Mouse (Mus musculus) adrenal gland, adult 2 months (tissue): ENCODE measurements around the gene Glce. TPM values are rescaled to one million over a fixed set of nuclear protein-coding genes. Genes with fewer than 3 reads are reported as not detected.

ENCODE experiments used
- DNase-seq: peaks from one replicate; pipeline ENCODE4 v3.0.0; 2021
- microRNA-seq, 2 experiments: library from miRNA; unstranded; fragments of <30 nt; microRNA quantifications; one replicate each; pipeline ENCODE4 v1.2.0; 2021
- polyA plus RNA-seq: library from polyadenylated mRNA; depleted of rRNA; stranded (reverse); fragments of >200 nt; gene quantifications from 2 replicates; pipeline ENCODE4 v1.2.3, GENCODE M21; 2012; rRNA removed
- total RNA-seq, 2 experiments: library from RNA; stranded (reverse); gene quantifications; 2 replicates each; pipeline ENCODE4 v1.2.3; 2021

The Glce gene
- total and polyA plus RNA-seq, 3 experiments, result 2.4 to 52.0 (median 31.2) TPM

DNA sequence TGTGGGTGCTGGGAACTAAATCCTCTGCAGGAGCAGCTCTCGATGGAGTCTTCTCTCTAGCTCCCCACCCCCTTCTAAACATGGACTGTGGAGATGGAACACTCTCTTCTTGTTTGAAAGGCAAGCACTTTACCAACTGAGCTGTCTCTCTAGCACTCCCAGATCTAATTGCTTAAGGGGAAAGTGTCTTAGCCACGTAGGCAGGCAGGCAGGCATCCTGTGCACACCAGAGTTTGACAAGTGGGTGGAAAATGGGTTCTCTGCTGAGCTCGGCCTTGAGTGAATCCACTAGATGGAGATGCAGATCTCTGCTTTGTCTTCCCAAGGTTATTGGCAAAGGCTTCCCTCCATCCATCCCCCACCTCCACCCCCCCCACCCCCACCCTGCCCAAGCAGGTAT is 94.4 kb downstream of the Glce start:
- DNase-seq, result no peak

DNA sequence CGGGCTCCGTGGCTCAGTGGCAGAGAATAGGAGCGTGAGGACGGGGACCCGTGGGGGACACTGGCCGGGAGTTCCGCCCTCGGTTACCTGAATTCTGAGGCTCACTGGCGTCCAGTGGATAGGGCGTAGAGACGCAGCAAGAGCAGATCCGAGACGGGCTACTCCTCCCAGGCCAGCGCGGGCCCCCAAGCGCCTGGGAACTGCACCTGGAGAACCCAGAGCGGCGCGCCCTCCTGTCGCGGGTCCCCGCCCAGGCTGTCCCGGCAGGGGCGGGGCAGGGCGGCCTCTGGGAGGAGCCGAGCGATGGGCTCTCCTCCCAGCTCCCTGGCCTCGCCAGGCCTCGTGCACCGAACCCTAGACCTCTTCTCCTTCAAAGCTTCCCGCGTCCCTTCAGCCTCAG is 95.9 kb downstream of the Glce start, which contains the start of gene Paqr5:
Paqr5 (minus strand) TSS at position 257 of the 400 bp plus-strand sequence.
- peak; percentile 80 for DNase-seq

DNA sequence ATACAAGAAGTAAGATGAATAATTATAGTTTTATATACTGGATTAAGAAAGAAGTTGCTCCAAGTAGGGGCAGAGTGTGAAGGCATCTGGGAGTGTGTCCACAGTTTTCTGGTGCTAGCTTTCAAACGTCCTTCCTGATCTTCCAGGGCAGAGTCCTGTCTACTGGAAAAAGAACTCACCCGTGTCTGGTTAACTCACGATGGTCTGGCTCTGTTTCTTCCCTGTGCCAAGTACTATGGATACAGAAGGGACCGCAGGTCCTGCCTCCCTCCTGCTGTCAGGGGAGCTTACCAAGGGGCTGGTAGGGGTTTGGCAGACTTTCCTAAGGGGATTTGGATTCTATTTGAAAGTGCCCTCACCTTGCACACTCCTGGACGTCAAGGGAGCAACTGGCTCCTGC is 97.4 kb downstream of the Glce start:
- DNase-seq, result no peak

DNA sequence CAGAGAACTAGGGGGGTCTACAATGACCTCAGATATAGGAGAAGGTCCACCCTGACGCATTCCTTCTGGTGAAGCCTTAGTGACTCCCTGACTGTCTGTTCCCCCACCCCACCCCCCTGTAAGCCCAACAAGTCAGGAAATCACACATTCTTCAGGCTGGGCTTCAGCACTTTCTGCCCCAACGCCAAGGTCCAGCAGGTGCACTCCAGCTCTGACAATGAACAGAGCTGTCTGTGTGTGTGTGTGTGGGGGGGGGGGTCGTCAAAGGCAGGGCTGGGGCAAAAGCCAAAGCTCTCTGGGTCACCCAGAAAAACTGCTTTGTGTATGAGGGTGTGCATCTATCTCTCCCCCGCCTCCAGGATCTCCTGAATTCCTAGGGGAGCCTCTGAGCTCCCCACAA is 98.6 kb downstream of the Glce start:
- DNase-seq, result no peak

DNA sequence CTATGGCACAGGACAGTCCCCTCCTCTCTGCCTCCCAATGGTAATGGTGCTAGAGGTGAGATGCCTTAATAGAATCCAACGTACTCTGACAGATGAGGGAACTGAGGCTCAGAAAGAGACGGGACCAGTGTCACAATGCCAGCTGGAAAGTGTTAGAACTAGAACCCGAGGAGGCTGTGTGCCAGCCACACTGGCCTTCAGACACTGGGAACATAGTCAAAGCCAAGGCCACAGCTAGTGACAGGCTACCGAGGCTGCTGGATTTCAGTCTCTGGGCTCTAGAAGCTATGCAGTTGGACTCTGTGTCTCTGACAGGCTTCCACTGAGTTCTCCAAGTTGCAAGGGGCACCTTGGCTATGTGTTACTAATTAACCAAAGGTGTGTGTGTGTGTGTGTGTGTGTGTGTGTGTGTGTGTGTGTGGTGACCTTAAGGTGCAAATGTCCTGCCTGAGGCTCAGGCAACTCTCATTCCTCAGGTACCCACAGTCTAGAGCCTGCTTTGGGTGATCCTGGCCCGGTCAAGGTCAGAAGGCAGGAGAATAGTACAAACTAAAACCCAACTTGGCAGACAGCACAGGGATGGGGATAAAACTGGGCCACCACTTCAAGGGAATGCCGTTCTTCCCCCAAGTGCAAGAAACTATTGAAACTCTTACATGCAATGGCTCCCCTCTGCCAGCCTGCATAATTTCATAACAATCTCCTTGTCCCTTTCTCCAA is 99.3 kb downstream of the Glce start:
- DNase-seq, result peak; percentile 82

DNA sequence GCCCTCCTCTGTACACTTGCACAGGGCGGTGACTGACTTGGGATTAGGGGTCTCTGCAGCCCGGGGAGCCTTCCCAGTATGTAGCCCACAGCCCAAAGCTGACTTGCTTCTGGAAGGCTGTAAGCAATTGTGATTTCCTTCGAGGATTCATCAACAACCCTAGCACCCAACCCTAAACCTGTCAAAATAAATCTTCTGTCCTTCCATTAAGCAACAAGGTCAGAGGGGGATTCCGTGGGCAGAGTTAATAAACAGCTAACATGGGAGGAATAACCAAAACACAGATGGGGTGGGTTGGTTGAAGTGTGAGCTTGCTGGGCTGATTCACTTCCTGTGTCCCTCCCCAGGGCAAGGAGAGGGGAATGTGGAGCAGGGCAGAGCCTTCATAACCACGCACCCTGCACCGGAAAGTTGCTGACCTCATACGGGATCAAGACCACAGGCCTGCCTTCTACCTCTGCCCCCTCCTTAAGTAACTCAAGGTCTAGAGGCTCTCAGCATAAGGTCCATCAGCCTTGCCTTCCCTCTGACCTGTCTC is 100.8 kb downstream of the Glce start:
- DNase-seq, result no peak

DNA sequence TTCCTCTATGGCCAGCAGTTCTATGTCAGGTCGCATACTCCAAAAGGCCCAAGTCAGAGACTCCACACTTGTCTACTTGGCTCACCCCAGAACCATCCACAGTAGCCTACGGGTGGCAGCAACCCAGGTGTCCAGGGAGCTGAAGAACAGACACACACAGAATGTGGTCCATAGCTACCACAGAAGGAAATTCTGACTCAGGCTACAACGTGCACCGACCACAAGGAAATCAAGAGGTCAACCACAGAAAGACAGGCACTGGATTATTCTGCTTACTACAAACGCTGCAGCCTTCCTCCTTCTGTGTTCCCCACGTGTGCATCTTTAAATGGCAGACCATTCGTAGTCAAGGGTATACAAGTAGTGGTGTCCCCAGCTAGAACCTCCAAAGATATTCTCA is 102.2 kb downstream of the Glce start:
- no peak for DNase-seq

DNA sequence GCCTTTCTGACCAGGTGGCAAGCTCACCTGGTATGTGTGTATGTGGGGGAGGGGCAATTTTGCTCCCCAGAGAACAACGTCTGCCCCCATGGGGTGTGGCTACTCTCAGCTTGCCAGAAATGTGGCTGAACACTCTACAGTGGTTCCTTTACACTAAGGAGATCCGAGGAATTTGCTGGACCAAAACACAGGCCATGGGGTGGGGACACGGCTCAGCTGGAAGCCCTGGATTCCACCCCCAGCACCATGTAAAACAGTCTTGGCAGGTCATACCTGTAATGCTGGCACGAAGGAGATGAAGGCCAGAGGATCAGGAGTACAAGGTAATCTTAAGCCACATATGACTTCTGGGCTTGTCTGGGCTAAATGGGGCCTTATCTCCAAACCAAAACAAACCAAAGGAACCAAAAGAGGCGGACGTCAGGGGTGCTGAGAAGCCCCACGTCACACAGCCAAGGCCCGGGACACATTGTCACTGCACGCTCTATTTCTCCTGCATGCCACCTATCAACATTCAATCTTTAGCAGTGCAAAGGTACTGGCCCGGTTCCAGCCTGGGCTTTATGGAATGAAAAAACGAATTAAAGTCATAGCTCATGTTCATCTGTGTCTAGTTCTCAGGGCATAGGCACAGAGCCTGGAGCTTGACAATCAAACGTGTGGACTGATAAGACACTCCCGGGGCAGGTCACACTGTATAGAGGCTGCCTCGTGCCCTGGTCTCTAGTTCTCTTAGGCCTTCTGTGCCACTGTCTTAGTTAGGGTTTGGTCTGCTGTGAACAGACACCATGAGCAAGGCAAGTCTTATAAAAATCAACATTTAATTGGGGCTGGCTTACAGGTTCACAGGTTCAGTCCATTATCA is 104.0 kb downstream of the Glce start:
- DNase-seq, result no peak

DNA sequence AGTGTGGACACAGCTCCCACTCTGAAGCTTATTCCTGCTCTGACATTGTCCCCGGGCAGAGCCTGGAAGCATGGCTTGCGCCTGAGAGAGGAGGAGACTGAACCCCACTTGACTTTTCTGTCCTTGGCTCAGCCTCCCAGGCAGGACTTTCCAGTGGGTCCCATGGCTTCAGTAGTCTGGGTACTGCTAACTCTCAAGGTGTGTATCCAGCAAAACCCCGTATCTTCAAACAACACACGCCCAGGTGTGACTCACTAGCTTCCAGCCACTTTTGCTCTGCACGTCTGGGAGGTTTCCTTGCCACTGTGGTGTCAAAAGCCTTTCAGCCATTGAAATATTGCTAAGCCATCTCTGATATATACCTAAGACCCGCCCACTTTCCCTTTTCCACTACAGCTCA is 105.1 kb downstream of the Glce start:
- no peak for DNase-seq

DNA sequence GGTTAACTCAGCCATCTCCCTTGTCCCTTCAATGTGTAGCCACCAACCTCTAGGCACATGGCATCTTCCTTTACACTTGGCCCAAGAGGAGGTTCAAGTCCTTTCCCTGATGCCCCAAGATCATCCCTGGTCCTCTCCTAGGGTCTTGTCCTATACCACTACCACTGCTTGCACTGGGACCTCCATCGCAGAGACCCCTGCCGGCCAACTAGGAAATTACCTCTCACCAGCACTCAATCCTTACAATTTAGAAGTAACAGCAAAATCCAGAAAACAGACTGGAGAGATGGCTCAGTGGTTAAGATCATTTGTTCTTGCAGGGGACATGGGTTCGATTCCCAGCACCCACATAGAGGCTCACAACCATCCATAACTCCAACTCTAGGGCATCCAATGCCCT is 107.0 kb downstream of the Glce start:
- DNase-seq, result no peak

DNA sequence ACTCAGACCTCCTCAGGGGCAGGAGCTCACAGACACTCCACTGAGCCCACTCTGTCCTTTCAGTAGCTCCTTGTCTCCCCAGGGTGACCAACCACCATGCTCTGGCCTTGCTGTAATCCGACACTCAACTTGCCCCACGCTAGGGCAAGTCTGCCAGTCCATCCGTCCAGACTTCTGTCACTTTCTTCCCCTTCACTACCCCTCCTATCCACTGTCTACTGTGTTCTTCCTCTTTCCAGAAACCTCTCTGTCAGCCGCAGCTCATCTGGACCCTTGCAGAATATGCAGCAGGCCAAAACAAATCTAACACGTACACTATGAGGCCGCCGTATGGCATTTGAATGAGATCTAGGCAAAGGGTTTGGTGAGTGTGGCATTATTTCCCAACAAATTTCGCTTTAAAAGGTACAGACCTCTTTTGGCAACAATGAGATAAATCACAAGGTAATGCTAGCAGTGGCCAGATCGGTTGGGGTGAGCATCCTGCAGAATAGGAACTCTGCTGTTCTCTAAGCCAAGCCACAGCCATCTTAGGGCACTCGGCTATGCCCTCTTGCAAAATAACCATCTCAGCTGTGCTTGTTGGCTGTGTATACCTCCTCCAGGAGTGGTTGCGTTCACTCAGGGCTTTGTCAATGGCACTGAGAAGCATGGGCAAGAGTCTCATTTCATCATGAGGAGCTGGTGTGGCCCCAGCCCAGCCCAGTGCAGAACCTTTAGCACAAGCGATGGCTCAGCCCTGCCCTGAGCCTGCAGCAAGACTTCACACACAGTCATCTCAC is 108.9 kb downstream of the Glce start:
- DNase-seq, result no peak

DNA sequence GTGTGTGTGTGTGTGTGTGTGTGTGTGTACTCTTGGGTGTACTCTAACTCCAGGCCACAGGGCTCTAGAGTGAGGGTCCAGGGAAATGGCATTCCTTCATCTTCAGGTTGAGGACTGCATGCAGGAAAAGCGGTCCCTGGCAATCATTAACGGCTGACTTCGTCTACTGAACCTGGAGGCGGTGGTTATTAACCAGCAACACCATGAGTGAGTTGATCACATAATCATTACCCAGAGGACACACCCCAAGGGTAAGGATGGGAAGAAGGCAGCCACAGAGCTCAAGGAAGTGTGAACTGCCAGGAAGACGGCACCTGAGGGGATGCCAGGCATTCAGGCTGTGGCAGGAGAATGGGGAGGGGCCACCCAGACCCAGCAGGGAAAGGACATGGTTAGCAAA is 114.1 kb downstream of the Glce start:
- no peak for DNase-seq

Small RNA genes within 50 kb of the gene (microRNA-seq; reads per million reads assigned to microRNA genes)
- 2.5 to 3.1 reads per million in 2 experiments for gene Mir5133

Other genes with a start within 250 kb of the Glce start
- gene Rplp1, start 208.1 kb downstream of the Glce start, total RNA-seq, result 1,000 to 10,000 TPM; 2,277 to 2,466 TPM
- gene Rplp1, start 208.1 kb downstream of the Glce start, polyA plus RNA-seq, result 10,700 and 12,163 TPM in 2 replicates
- 1 to 10 TPM; 1.7 to 6.1 TPM for gene Kif23, start 175.9 kb downstream of the Glce start, total RNA-seq
- 0.31 and 0.37 TPM in 2 replicates for gene Kif23, start 175.9 kb downstream of the Glce start, polyA plus RNA-seq
- gene Paqr5, start 95.8 kb downstream of the Glce start, total RNA-seq, result 10 to 100 TPM in 1 of 2 experiments, under 1 TPM in 1; 0.93 to 16.3 TPM
- 16.8 and 22.9 TPM in 2 replicates for gene Paqr5, start 95.8 kb downstream of the Glce start, polyA plus RNA-seq
- not detected for gene Spesp1, start 159.6 kb upstream of the Glce start, total RNA-seq
- not detected in 2 replicates for gene Spesp1, start 159.6 kb upstream of the Glce start, polyA plus RNA-seq
- 100 to 1,000 TPM; 278 to 501 TPM for gene Anp32a, start 218.6 kb upstream of the Glce start, total RNA-seq
- gene Anp32a, start 218.6 kb upstream of the Glce start, polyA plus RNA-seq, result 8.0 and 9.8 TPM in 2 replicates